Mouse (Mus musculus): ENCODE measurements around the gene Tbc1d2. TPM values are rescaled to one million over a fixed set of nuclear protein-coding genes. Genes with fewer than 3 reads are reported as not detected.
A peak's percentile ranks its signal among the peaks of the same experiment; 100 is the strongest.

Tbc1d2 gene
- polyA plus RNA-seq, 1 experiment from 2014 or later = 0.57 TPM

DNA sequence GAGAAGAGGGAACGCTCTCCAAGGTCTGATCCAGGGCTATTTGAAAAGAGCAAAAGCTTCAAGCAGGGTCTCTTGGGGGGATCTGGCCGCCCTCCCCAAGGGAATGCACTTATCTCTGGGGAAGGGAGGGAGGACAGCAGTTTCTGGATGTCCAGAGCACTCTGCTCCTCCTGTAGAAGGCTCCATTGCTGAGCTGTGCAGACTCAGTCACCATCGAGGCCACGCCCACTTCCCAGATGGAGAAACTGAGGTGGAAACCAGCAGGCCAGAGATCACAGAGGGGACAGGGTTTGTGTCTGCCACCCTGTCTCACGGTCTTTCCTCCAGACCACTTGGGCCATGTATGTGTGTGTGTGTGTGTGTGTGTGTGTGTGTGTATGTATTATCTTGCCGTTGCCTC lies 51.0 kb downstream of the Tbc1d2 start:
- no peak overlapping the region for H3K4me2 ChIP-seq
- H3K4me1 ChIP-seq (replicated peaks) = peaks cover 21% of the 10 kb centered on the region
- ATAC-seq (ENCODE audit: low read depth) = no peak
- H3K27ac ChIP-seq (replicated peaks) = no peak overlapping the region
- 77% methylated on average over 6 of the region's 6 CpGs for WGBS
- no peak overlapping the region for H3K4me3 ChIP-seq
- no peak overlapping the region for H3K9ac ChIP-seq
- no peaks in the 10 kb centered on the region for H3K9me3 ChIP-seq
- no peaks in the 10 kb centered on the region for H3K36me3 ChIP-seq
- H3K27me3 ChIP-seq = peaks cover 44% of the 10 kb centered on the region

DNA sequence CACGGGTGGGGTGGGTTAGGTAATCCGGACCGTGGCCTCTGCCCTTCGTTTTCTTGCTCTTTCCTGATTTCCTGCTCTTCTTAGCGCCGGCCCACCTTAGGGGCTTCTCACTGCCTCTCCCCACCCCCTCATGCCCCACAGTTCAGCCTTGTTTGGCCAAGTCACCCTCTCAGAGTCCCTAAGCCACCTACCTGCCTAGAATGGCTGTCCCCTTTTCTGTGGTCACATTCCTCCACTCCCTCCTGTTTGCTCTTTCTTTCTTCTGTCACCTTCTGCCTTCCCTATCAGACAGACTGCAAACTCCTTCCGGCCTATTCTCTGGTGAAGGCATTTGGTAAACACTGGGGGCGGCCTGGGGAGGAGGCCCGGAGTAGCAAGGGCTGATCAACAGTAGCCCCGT lies 51.9 kb downstream of the Tbc1d2 start:
- H3K9ac ChIP-seq = no peak overlapping the region
- no peak for ATAC-seq (ENCODE audit: low read depth)
- H3K4me1 ChIP-seq (replicated peaks) = peaks cover 21% of the 10 kb centered on the region
- no peak overlapping the region for H3K27ac ChIP-seq (replicated peaks)
- no peak overlapping the region for H3K4me2 ChIP-seq
- H3K4me3 ChIP-seq = no peak overlapping the region
- no peaks in the 10 kb centered on the region for H3K9me3 ChIP-seq
- 73% methylated on average over 10 of the region's 10 CpGs for WGBS
- H3K27me3 ChIP-seq = peaks cover 42% of the 10 kb centered on the region
- H3K36me3 ChIP-seq = no peaks in the 10 kb centered on the region

DNA sequence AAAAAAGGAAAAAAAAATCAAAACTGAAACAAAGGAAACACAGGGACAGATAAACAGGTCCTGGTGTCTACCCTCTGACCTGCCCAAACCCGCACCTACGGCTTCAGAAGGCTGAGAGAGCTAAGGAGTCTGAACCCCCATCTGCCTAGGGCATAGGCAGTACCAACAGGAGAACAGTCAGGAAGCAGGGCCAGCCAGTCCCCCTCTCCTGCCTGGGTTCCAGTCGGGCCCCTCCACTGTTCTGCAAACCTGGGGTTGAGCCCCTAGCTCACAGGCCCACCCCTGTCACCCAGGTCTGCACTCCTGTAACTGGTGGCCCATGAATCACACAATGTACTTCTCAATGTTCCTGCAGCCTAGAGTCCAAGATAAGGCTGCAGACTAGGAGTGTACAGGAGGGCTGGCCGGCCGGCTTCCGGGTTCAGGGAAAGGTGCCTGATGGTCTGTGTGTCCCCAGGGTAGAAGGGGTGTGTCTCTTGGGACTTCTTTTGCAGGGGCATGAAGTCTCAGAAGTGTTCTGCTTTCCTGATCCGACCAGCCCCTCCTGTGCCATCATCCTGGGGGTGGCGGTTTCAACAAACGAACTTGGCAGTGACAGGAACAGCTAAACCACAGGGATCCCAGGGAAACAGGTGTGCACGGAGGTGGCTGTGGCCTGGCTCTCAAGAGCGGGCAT lies 52.6 kb downstream of the Tbc1d2 start:
- no peak for ATAC-seq (ENCODE audit: low read depth)
- Histone ChIP-seq H3K27me3 (peaks cover 35% of the 10 kb centered on the region), H3K36me3 (no peaks in the 10 kb centered on the region), H3K4me2 (no peak overlapping the region), H3K9me3 (no peaks in the 10 kb centered on the region), H3K9ac (no peak overlapping the region), H3K4me3 (no peak overlapping the region), H3K27ac (replicated peaks) (no peak overlapping the region), H3K4me1 (replicated peaks) (peaks cover 21% of the 10 kb centered on the region)
- 78% methylated on average over 11 of the region's 11 CpGs for WGBS

DNA sequence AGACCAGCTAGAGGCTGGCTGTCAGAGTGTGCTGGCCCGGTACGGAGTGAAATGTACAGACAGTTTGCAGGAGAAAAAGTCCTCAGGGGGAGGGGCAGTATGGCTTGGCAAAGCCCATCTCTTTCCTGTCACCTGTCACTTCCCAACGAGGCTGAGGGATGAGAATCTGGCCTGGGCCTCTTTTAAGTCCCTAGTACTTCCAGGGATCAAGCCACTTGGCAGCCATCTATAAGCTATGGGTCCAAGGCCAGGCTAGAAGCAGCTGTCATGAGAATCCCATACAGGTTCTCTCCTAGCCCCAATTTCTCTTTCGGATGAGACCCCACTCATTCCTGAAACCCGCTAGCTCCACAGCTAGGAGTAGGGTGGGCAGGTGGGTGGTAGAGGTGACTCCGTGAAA lies 53.6 kb downstream of the Tbc1d2 start:
- no peak for ATAC-seq (ENCODE audit: low read depth)
- Histone ChIP-seq H3K9ac (no peak overlapping the region), H3K27ac (replicated peaks) (no peak overlapping the region), H3K4me2 (no peak overlapping the region), H3K4me1 (replicated peaks) (peaks cover 14% of the 10 kb centered on the region), H3K36me3 (no peaks in the 10 kb centered on the region), H3K9me3 (no peaks in the 10 kb centered on the region), H3K4me3 (no peak overlapping the region), H3K27me3 (peaks cover 33% of the 10 kb centered on the region)
- WGBS = 82% methylated on average over 6 of the region's 6 CpGs

DNA sequence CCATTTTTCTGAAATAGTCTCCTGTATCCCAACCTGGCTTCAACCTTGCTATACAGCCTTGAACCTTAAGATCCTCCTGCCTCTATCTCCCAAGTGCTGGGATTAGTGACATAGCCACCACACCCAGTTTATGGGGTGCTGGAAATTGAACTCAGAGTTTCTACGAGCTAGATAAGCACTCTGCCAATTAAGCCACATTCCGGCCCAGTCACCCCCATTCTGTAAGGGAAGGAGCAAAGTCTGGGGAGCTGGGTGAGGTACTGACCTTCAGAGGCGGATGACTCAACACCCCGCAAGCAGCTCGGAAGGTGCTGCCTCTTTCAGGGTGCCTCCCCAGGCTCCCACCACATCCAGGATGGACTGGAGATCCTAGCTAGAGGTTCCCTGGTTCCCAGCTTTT lies 55.9 kb downstream of the Tbc1d2 start:
- 86% methylated on average over 5 of the region's 5 CpGs for WGBS

DNA sequence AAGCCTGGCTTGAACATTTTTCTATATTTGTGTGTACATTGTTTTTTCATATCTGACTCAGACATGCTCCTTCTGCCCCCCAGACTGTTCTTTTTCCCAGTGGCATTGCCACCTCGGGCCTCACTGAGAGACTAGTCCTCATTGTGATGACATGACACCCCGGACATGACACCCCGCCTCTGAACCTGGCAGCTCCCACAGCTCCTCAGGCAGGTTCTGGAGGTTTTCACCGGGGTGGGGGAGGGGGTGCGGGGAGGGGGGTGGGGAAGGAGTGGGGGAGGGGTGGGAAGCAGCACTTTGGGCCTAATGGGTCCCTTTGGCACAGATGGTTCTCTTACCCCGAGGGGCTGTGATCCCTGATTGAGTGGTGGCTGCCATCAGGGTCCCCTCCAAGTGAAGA lies 56.5 kb downstream of the Tbc1d2 start:
- Histone ChIP-seq H3K4me3 (no peak overlapping the region), H3K4me1 (replicated peaks) (no peaks in the 10 kb centered on the region), H3K36me3 (no peaks in the 10 kb centered on the region), H3K9me3 (no peaks in the 10 kb centered on the region), H3K27ac (replicated peaks) (no peak overlapping the region), H3K9ac (no peak overlapping the region), H3K4me2 (no peak overlapping the region), H3K27me3 (peaks cover 10% of the 10 kb centered on the region)
- 37% methylated on average over 6 of the region's 6 CpGs for WGBS
- ATAC-seq (ENCODE audit: low read depth) = no peak

More for the DNA sequence above, 55.9 kb downstream of the Tbc1d2 start:
- Histone ChIP-seq H3K36me3 (no peaks in the 10 kb centered on the region), H3K27me3 (peaks cover 13% of the 10 kb centered on the region), H3K9me3 (no peaks in the 10 kb centered on the region), H3K27ac (replicated peaks) (no peak overlapping the region), H3K4me1 (replicated peaks) (no peaks in the 10 kb centered on the region), H3K9ac (no peak overlapping the region), H3K4me3 (no peak overlapping the region), H3K4me2 (no peak overlapping the region)
- ATAC-seq (ENCODE audit: low read depth) = no peak

- H3K9me3 ChIP-seq = no peaks in the 10 kb centered on the region
- H3K4me2 ChIP-seq = no peak overlapping the region
- ATAC-seq (ENCODE audit: low read depth) = no peak
- no peak overlapping the region for H3K27ac ChIP-seq (replicated peaks)
- no peak overlapping the region for H3K9ac ChIP-seq
- H3K27me3 ChIP-seq = no peaks in the 10 kb centered on the region
- H3K4me1 ChIP-seq (replicated peaks) = no peaks in the 10 kb centered on the region
- H3K36me3 ChIP-seq = no peaks in the 10 kb centered on the region
- H3K4me3 ChIP-seq = no peak overlapping the region
- WGBS = 85% methylated on average over 9 of the region's 9 CpGs
Observed at GRCm38 (mm10) chr4:46591833-46592520, 58.0 kb downstream of the Tbc1d2 start.

DNA sequence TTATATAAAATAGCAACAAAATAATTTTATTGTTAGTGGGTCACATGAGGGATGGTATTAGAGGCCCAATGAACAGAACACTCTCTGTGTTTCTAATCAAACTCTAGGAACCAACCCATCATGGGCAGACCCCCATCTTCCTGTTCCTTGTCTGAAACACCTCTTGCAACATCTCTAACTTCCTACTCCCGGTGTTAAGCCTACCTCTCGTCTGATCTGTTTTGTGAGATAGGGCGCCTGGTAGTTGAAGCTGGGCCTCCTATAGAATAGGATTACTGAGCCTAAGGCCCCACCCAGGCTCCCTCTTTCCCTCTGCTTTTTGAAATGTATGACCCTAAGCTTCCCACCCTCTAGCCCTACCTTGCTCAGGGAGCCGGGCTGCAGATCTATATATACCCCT lies 59.2 kb downstream of the Tbc1d2 start:
- 82% methylated on average over 4 of the region's 4 CpGs for WGBS
- H3K27ac ChIP-seq (replicated peaks) = no peak overlapping the region
- no peaks in the 10 kb centered on the region for H3K27me3 ChIP-seq
- ATAC-seq (ENCODE audit: low read depth) = no peak
- no peak overlapping the region for H3K4me3 ChIP-seq
- no peak overlapping the region for H3K4me2 ChIP-seq
- no peaks in the 10 kb centered on the region for H3K4me1 ChIP-seq (replicated peaks)
- H3K9ac ChIP-seq = no peak overlapping the region
- no peaks in the 10 kb centered on the region for H3K36me3 ChIP-seq
- H3K9me3 ChIP-seq = no peaks in the 10 kb centered on the region

GRCm38 (mm10) chr4:46589946-46590684 lies 59.9 kb downstream of the Tbc1d2 start:
- no peak for ATAC-seq (ENCODE audit: low read depth)

DNA sequence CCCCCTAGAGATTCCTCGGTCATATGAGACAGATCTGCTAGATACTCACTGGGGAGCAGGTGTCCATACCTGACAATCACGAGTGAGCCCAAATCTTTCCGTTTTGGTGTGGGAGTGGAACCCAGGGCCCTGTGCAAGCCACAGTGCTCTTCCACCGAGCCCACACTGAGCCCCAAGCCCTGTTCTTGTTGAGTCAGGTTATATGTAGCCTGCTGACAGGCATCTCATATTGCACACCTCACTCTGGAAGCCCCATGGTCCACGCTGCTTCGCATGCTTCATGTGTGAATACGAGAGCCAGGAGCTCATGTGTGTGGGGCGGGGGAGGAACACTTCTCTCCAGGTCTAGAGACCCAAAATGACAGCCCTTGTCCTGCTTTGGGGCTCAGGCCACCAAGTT lies 60.9 kb downstream of the Tbc1d2 start:
- no peaks in the 10 kb centered on the region for H3K27me3 ChIP-seq
- no peak overlapping the region for H3K27ac ChIP-seq (replicated peaks)
- no peaks in the 10 kb centered on the region for H3K4me1 ChIP-seq (replicated peaks)
- H3K4me2 ChIP-seq = no peak overlapping the region
- no peaks in the 10 kb centered on the region for H3K36me3 ChIP-seq
- H3K4me3 ChIP-seq = no peak overlapping the region
- no peak overlapping the region for H3K9ac ChIP-seq
- 93% methylated on average over 8 of the region's 8 CpGs for WGBS
- no peak for ATAC-seq (ENCODE audit: low read depth)
- no peaks in the 10 kb centered on the region for H3K9me3 ChIP-seq

More at GRCm38 (mm10) chr4:46589946-46590684, 59.9 kb downstream of the Tbc1d2 start:
- no peaks in the 10 kb centered on the region for H3K4me1 ChIP-seq (replicated peaks)
- no peaks in the 10 kb centered on the region for H3K9me3 ChIP-seq
- H3K36me3 ChIP-seq = no peaks in the 10 kb centered on the region
- H3K9ac ChIP-seq = no peak overlapping the region
- H3K4me2 ChIP-seq = no peak overlapping the region
- 56% methylated on average over 5 of the region's 5 CpGs for WGBS
- no peaks in the 10 kb centered on the region for H3K27me3 ChIP-seq
- no peak overlapping the region for H3K27ac ChIP-seq (replicated peaks)
- H3K4me3 ChIP-seq = no peak overlapping the region

- no peak overlapping the region for H3K4me2 ChIP-seq
- H3K4me3 ChIP-seq = no peak overlapping the region
- no peaks in the 10 kb centered on the region for H3K4me1 ChIP-seq (replicated peaks)
- no peaks in the 10 kb centered on the region for H3K36me3 ChIP-seq
- 0 out of 2 replicates have a peak overlapping the region, but pooled peaks have one; percentile 28 for H3K27ac ChIP-seq (replicated peaks)
- no peaks in the 10 kb centered on the region for H3K27me3 ChIP-seq
- ATAC-seq (ENCODE audit: low read depth) = no peak
- 81% methylated on average over 4 of the region's 4 CpGs for WGBS
- H3K9ac ChIP-seq = no peak overlapping the region
- H3K9me3 ChIP-seq = peaks cover 2% of the 10 kb centered on the region; the same call in 1 of the 2 replicates
Observed at GRCm38 (mm10) chr4:46586473-46586872, 63.5 kb downstream of the Tbc1d2 start.

DNA sequence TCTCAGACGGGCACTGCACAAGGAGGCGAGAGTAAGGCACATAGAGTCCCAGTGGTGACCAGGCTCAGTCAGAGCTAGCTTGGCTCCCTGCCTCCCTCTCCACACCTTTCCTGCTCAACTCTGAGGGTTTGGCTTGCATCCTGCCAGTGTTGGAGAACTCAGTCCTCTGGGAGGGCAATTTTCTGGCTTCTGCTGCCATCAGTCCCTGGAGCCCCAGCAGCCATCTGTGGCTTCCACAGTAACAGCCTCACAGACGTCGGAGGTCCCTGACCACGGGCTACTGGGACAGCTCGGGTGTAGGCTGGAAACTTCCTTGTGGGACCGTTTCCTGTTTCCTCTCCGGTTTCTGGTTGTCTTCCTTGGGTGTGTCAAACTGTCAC lies 64.2 kb downstream of the Tbc1d2 start:
- Histone ChIP-seq H3K27me3 (no peaks in the 10 kb centered on the region), H3K9ac (no peak overlapping the region), H3K4me2 (no peak overlapping the region), H3K4me1 (replicated peaks) (no peaks in the 10 kb centered on the region), H3K36me3 (no peaks in the 10 kb centered on the region), H3K9me3 (peaks cover 8% of the 10 kb centered on the region; the same call in 1 of the 2 replicates), H3K4me3 (no peak overlapping the region), H3K27ac (replicated peaks) (no peak overlapping the region)
- WGBS = 72% methylated on average over 8 of the region's 8 CpGs
- ATAC-seq (ENCODE audit: low read depth) = no peak
